Mouse (Mus musculus): ENCODE results near the gene Nup107.

DNA sequence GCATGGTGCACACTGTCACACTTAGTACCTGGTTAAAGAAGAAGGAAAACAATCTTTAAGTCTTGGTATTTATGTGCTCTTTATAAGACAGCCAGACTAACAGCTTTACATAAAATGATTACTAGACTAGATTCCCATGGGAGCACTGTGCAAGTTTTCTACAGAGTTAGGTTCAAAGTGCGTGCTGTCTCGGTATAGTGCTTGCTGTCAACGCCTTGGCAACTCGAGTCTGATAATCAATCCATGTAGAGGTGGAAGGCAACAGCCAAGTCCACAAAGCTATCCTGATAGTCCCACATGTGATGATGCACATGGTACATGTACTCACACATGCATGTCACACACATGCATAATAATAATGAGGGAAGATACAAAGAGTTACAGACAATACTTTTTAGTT lies 32.1 kb upstream of the Nup107 start:
- TF ChIP-seq CTCF (IDR thresholded peaks at IDR 0.05; ENCODE audit: control insufficient read depth, insufficient read depth, low read length) = no peak
- no peak for TF ChIP-seq POLR2A (IDR thresholded peaks at IDR 0.05; ENCODE audit: borderline replicate concordance, control insufficient read depth, low read depth, low read length)
